Mouse (Mus musculus) small intestine, adult 2 months (tissue): ENCODE results near the gene Ap1g2. TPM values are rescaled to one million over a fixed set of nuclear protein-coding genes. Genes with fewer than 3 reads are reported as not detected.

Experiments
- H3K27ac ChIP-seq: fragments of 200-500 bp; 2 replicates; pipeline ENCODE4 v1.5.1; 2012; ENCODE audit warnings: low read depth, low read length, control low read depth, inconsistent platforms; ENCODE audit not compliant: insufficient read depth
- H3K27me3 ChIP-seq: fragments of 200-500 bp; 2 replicates; pipeline ENCODE4 v1.6.1; 2012; ENCODE audit warnings: mild to moderate bottlenecking, moderate library complexity, low read length, inconsistent platforms; ENCODE audit not compliant: control insufficient read depth, insufficient read depth
- H3K36me3 ChIP-seq: fragments of 200-500 bp; 2 replicates; pipeline ENCODE4 v1.6.1; 2012; ENCODE audit warnings: mild to moderate bottlenecking, low read length, control low read depth, inconsistent platforms; ENCODE audit not compliant: control insufficient read depth, insufficient read depth
- H3K4me1 ChIP-seq: fragments of 200-500 bp; 2 replicates; pipeline ENCODE4 v1.6.1; 2012; ENCODE audit warnings: low read length, inconsistent platforms, mixed read lengths; ENCODE audit not compliant: control insufficient read depth, insufficient read depth, insufficient read length
- H3K4me3 ChIP-seq: fragments of 200-500 bp; 2 replicates; pipeline ENCODE4 v1.5.1; 2012; ENCODE audit warnings: low read depth, mild to moderate bottlenecking, control low read depth, inconsistent platforms, low read length, moderate library complexity
- CTCF ChIP-seq: fragments of 200-500 bp; IDR thresholded peaks from 2 replicates; pipeline ENCODE4 v1.5.1; 2012; ENCODE audit warnings: low read depth, mild to moderate bottlenecking, control low read depth, inconsistent platforms, low read length, moderate library complexity, mixed read lengths; ENCODE audit not compliant: insufficient replicate concordance, insufficient read length; ENCODE audit errors: extremely low read depth
- POLR2A ChIP-seq: fragments of 200-500 bp; IDR thresholded peaks from 2 replicates; pipeline ENCODE4 v1.6.1; 2012; ENCODE audit warnings: low read depth, mild to moderate bottlenecking, control low read depth, inconsistent platforms, low read length, moderate library complexity
- WGBS: fragments of 180-500 bp; shearing (Covaris S2); methylation state at CpG from one replicate; pipeline ENCODE4 v1.1.7; 2018; 5-methylcytosine and 5-hydroxymethylcytosine counted together
- polyA plus RNA-seq: library from polyadenylated mRNA; depleted of rRNA; stranded (reverse); fragments of >200 nt; gene quantifications from 2 replicates; pipeline ENCODE4 v1.2.3, GENCODE M21; 2012

Gene Ap1g2
- polyA plus RNA-seq, 1 experiment: 80.7 TPM

GRCm38 (mm10) chr14:55081105-55081504 lies 25.3 kb downstream of the Ap1g2 start:
- 59% methylated on average over 5 of the region's 5 CpGs for WGBS
- H3K4me3 ChIP-seq: no peak overlapping the region

GRCm38 (mm10) chr14:55079214-55079970 lies 27.0 kb downstream of the Ap1g2 start:
- no peak overlapping the region for H3K4me3 ChIP-seq
- H3K27me3 ChIP-seq: no peaks in the 10 kb centered on the region
- 20% methylated on average over 8 of the region's 8 CpGs for WGBS
- H3K27ac ChIP-seq: no peak overlapping the region
- H3K36me3 ChIP-seq: no peaks in the 10 kb centered on the region
- peak; percentile 92 for TF ChIP-seq CTCF
- no peak for TF ChIP-seq POLR2A
- peaks cover 3% of the 10 kb centered on the region; the same call in 1 of the 2 replicates for H3K4me1 ChIP-seq

More at GRCm38 (mm10) chr14:55081105-55081504, 25.3 kb downstream of the Ap1g2 start:
- Histone ChIP-seq H3K36me3 (no peaks in the 10 kb centered on the region), H3K4me1 (peaks cover 3% of the 10 kb centered on the region; the same call in 1 of the 2 replicates), H3K27ac (no peak overlapping the region), H3K27me3 (no peaks in the 10 kb centered on the region)
- TF ChIP-seq CTCF (no peak), POLR2A (no peak)

GRCm38 (mm10) chr14:55078366-55078989 lies 27.9 kb downstream of the Ap1g2 start:
- TF ChIP-seq CTCF: no peak
- TF ChIP-seq POLR2A: no peak
- peaks cover 3% of the 10 kb centered on the region; the same call in 1 of the 2 replicates for H3K4me1 ChIP-seq
- H3K4me3 ChIP-seq: no peak overlapping the region

GRCm38 (mm10) chr14:55077481-55078365 lies 28.7 kb downstream of the Ap1g2 start:
- Histone ChIP-seq H3K27me3 (no peaks in the 10 kb centered on the region), H3K4me3 (no peak overlapping the region), H3K27ac (no peak overlapping the region), H3K36me3 (no peaks in the 10 kb centered on the region; the same call in 1 of the 2 replicates), H3K4me1 (peaks cover 3% of the 10 kb centered on the region; the same call in 1 of the 2 replicates)
- 79% methylated on average over 15 of the region's 15 CpGs for WGBS
- no peak for TF ChIP-seq POLR2A
- TF ChIP-seq CTCF: no peak

More at GRCm38 (mm10) chr14:55078366-55078989, 27.9 kb downstream of the Ap1g2 start:
- 59% methylated on average over 23 of the region's 23 CpGs for WGBS
- H3K36me3 ChIP-seq: no peaks in the 10 kb centered on the region
- no peaks in the 10 kb centered on the region for H3K27me3 ChIP-seq
- no peak overlapping the region for H3K27ac ChIP-seq

GRCm38 (mm10) chr14:55076956-55077355 lies 29.4 kb downstream of the Ap1g2 start:
- TF ChIP-seq CTCF (no peak), POLR2A (no peak)
- Histone ChIP-seq H3K27ac (no peak overlapping the region), H3K4me1 (peaks cover 3% of the 10 kb centered on the region; the same call in 1 of the 2 replicates), H3K27me3 (no peaks in the 10 kb centered on the region), H3K36me3 (no peaks in the 10 kb centered on the region; the same call in 1 of the 2 replicates), H3K4me3 (no peak overlapping the region)
- 83% methylated on average over 3 of the region's 3 CpGs for WGBS

GRCm38 (mm10) chr14:55076224-55076623 lies 30.2 kb downstream of the Ap1g2 start:
- no peak overlapping the region for H3K27ac ChIP-seq
- H3K36me3 ChIP-seq: no peaks in the 10 kb centered on the region; the same call in 1 of the 2 replicates
- 48% methylated on average over 6 of the region's 6 CpGs for WGBS
- TF ChIP-seq POLR2A: no peak
- TF ChIP-seq CTCF: no peak
- H3K27me3 ChIP-seq: no peaks in the 10 kb centered on the region
- H3K4me3 ChIP-seq: no peak overlapping the region
- peaks cover 3% of the 10 kb centered on the region; the same call in 1 of the 2 replicates for H3K4me1 ChIP-seq
